Mouse (Mus musculus): Measurements from ENCODE around the gene Grid1.

The Grid1 gene

GRCm38 (mm10) chr14:34837145-34837544 lies 17.2 kb downstream of the Grid1 start:
- no peak for DNase-seq (ENCODE audit: low spot score)

DNA sequence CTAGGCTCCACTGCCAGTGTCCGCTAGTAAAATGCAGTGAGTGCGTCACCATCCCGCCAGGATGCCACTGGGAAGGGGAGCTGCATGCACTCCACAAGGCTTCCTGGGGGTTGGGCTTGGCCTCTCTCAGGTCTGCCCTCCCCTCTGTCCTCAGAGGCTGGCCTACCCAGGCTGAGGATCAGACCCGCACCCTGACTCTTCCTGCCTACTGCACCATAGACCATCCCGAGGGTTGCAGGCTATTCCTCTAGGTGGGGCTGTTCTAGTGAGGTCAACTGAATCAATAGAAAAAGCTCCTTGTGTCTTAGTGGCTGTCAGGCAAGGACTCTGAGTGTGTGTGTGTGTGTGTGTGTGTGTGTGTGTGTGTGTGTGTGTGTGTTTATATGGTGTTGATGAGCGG lies 19.1 kb downstream of the Grid1 start:
- no peak for DNase-seq (ENCODE audit: low spot score)

DNA sequence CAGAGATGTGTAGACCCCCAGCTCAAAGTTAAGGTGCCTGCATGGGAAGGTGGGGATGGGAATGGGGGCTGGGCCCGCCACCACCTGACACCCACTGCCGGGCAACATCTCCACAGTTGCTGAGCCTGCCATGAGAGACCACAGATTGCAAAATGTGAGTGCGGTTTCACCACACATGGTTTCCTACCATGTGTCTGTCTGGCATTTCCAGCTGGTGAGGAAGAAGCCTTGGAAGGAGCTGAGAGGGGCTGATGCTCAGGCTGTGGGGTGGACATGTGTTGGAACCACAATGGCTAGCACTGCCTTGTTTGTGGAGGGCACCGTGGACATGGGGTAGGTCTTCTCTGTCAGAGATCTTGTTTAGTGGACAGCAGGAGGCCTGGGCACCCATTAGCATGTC lies 20.0 kb downstream of the Grid1 start:
- DNase-seq (ENCODE audit: low spot score): no peak

- DNase-seq (ENCODE audit: low spot score): no peak
Observed at GRCm38 (mm10) chr14:34843579-34843978, 23.7 kb downstream of the Grid1 start.

- DNase-seq (ENCODE audit: low spot score): no peak
Observed at GRCm38 (mm10) chr14:34844166-34844565, 24.3 kb downstream of the Grid1 start.

DNA sequence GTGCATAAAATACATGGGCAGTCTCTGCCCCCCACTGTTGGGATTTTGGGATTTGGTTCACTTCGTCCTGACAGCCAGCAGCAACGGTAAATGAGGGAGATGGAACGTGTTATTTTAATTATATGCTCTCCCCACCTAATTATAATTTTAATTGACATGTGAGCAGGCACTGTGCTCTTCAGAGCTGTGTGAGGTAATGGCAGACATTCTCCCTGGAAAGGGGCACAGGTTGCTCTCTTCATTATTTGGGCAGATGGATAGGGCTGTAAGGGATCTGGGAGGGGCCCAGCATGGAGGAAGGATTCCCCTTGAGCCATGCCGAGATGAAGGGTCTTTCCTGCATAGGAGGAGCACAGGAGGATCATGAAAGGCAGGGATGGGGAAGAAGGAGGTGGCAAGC lies 26.9 kb downstream of the Grid1 start:
- no peak for DNase-seq (ENCODE audit: low spot score)

DNA sequence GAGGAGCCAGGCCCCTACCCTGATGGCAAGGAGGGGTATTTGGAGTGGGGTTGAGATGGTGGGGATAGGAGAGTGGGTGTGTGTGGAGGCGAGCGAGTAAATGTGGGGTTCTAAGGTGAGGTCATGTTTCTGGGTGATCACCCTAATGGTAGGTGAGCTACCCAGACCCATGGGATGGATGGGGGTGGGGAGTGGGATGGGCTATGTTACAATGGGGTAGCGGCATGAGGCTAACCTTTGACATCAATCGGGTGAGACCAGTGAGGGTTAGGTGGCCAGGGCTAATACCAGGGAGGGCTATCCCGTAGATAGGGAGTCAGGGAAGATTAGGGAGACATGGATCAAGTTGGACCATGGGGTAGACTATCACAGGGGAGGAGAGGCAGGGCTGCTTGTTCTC lies 27.7 kb downstream of the Grid1 start:
- no peak for DNase-seq (ENCODE audit: low spot score)

GRCm38 (mm10) chr14:34860891-34861780 lies 41.2 kb downstream of the Grid1 start:
- DNase-seq (ENCODE audit: low spot score): no peak

DNA sequence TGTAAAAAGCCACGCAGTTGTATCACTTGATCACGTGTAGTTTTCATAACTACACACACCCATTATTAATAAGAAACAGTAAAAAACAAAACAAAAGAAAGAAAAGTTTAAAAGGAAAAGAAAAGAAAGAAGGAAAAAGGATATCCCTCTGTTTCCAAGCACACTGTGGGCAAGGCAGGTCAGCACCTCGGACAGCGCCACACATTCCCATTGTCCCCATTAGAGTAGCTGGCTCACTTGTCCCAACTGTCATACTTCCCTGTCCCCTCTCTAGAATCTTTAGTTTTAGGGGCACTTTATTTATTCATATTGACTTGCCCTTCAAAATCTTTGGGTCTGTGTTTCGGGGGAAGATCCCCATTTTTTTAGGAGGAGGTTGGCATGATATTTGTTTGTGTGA lies 47.4 kb downstream of the Grid1 start:
- peak; percentile 85 for DNase-seq (ENCODE audit: low spot score)

- DNase-seq (ENCODE audit: low spot score): no peak
Observed at GRCm38 (mm10) chr14:34868513-34869260, 48.8 kb downstream of the Grid1 start.

GRCm38 (mm10) chr14:34879996-34880395 lies 60.1 kb downstream of the Grid1 start:
- no peak for DNase-seq (ENCODE audit: low spot score)

GRCm38 (mm10) chr14:34880431-34881421 lies 60.8 kb downstream of the Grid1 start:
- DNase-seq (ENCODE audit: low spot score): no peak

DNA sequence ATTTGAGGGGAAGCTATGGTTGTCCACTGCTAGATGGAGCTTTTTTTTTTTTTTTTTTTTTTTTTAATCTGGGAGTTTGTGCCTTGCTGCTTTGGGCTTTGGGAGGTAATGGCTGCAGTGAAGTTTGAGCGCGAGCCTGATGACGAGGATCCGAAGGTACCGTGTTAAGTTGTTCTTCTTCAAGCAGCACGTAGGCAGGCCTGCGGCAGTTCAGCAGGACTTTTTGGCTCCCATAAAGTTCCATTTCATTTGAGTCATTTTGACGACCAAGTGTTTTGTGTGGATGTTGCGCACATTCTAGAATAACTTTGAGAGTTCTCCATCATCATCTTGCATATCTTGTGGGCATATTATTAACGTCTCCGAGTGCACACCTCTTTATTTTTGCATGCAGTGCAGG lies 64.3 kb downstream of the Grid1 start:
- no peak for DNase-seq (ENCODE audit: low spot score)

- no peak for DNase-seq (ENCODE audit: low spot score)
Observed at GRCm38 (mm10) chr14:34884611-34885010, 64.7 kb downstream of the Grid1 start.

GRCm38 (mm10) chr14:34891769-34892532 lies 72.0 kb downstream of the Grid1 start:
- no peak for DNase-seq (ENCODE audit: low spot score)

- peak; percentile 55 for DNase-seq (ENCODE audit: low spot score)
Observed at GRCm38 (mm10) chr14:34896253-34896982, 76.5 kb downstream of the Grid1 start.

DNA sequence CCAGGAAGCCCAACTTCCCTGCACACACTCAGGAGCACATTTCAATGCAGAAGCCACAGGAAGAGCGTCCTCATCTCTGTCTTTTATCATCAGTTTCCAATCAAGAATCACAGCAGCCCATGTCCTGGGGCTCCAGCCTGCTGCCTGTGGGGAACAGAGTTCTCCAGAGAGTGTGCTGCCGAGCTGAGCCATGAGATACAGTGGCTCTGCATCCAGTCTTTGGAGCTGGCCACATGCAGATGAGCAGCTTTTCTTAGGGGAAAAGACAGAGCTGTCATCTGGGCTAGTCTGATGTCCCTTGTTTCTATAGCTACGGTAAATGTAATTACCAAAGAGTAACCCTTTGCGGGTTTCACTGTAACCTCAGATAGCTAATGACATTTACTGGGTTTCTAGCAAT lies 83.9 kb downstream of the Grid1 start:
- DNase-seq (ENCODE audit: low spot score): no peak

DNA sequence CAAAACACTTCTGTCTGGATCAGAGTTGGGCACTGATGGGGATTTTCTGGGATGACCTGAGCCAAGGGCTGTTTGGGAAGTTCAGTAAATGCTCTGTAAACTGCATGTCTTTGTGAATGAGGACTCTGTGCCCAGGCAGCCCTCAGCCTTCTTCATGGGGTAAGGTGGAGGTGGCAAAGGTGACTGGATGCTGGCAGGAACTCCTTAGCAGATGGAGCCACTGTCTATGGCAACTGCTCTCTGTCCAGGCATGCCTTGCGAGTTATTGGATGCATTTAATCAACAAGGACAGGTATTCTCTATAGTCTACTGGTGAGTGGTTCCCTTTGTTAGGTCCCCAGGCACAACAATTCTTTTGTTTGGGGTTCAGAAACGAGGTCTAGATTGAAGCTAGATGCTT lies 85.8 kb downstream of the Grid1 start:
- no peak for DNase-seq (ENCODE audit: low spot score)

DNA sequence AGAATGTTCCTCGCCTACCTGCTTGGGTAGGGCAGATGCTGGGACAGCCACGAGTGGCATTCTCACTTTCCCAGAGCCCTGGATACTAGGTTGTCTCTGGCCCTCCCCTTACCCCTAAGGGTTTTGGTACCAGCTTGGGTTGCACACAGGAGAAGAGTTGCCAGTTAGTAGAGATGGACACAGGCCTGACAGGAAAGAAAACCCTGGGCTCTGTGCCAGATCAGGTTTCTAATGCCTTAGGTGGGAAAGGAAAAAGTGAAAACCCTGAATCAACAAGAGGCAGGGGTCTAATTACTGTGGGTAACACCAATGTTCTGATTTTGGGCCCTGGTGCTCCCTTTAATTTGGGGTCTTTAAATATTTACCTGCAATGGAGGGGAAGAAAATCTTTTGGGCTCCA lies 88.5 kb downstream of the Grid1 start:
- no peak for DNase-seq (ENCODE audit: low spot score)

DNA sequence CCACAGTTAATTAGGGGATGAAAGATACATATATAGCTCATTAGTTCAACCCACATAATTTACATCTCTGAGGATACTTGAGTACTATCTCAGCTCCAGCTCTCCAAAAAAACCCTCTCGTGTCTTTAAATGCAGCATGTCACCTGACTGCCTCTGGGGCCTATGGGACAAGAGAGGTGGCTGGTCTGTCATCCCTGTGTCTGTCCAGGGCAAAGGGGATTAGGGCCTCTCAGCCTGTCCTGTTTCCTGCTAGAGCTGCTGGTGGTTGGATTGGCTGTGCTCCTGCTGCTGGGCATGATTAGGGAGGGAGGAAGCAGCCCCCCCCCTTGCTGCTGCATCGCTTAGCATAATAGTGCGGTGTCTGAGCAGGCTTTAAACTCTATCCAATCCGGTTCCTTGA lies 88.9 kb downstream of the Grid1 start:
- DNase-seq (ENCODE audit: low spot score): peak; percentile 13

DNA sequence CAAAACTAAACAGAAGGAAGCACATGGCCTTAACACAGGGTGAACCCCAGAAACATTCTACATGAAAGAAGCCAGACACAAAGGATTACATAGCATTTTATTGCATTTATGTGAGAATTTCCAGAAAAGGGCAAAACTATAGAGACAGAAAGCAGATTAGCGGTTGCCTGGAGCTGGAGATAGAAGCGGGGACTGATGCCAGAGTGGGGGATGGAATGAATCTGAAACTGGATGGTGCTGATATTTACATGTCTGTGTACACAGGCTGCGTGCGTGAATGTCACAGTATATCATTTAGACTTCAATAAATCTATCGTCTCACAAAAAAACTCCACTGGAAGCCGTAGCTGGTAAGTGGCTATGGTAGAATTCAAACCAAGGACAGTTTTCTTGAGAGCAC lies 96.4 kb downstream of the Grid1 start:
- no peak for DNase-seq (ENCODE audit: low spot score)
